Mouse (Mus musculus) right cerebral cortex, postnatal 4 days (tissue): ENCODE results near the gene Rbms3.

ENCODE experiments used
- DNase-seq: peaks from one replicate; pipeline ENCODE4 v3.0.0-alpha.2; 2022

Gene Rbms3

DNA sequence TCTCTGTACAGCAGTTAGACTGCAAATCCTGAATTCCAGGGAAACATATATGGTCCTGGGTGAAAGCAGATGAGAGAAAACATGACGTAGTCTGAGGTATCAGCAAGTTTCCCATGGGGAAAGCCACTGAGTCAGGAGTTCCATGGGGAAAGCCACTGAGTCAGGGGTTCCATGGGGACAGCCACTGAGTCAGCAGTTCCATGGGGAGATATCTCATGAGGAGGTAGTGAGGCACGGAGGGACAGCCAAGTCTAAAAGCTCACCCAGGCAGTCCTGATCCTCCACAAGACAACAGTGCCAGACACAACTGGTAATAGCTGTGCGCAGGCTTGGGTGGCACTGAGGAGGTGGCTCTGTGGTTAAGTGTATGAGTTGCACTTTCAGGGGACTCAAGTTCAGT, 682.9 kb downstream of the Rbms3 start:
- DNase-seq: no peak

DNA sequence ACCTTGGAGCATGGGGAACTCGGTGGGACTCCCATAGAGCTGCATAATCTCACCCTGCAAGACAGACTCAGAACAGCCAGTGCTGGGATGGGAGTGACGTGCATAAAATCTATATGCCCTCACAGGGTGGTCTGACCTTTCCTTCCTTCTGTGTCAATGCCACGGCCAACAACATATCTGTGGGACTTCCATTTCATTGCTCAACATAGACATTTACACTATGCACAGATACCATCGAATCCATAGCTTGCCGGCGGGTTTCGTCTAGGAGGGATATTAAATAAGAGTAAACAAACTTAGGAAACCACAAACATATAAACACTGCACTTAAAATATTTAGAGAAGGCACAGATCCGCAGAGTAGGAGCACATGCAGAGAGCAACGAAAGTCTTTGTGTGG, 684.0 kb downstream of the Rbms3 start:
- no peak for DNase-seq

DNA sequence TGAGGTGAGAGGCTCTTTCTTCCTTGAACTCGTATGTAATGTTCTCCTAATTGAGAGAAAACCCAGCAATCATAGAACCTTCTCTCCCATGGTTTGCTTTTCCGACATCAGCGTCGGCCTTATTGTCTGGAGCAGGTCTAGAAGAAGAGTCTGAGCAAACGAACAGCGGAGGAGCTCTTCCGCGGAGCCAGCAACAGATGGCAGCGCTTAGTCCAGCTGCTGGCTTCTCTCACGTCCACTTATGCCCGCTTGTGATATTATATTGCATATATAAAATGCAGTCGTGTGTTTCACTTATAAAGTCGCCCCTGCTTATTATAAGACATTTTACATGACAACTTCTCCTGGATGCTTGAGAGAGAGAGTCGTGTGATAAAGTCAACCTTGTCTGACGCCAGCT, 685.8 kb downstream of the Rbms3 start:
- DNase-seq: no peak

DNA sequence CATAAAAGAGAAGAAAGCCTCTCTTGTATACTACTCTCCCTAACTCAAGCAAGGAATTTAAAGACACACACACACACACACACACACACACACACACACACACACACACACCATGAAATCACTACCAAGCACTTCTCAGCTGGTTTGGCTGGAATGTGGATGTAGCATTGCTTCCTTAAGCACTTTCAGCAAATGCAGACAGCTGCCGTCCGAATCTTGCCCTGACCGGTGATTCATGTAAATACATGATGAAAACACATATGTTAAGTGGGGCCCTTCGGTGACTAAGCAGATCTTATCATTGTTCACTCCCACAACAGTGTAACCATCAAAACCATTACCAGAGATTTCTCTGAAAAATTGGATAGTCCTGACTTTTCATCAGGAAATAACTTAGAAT, 688.6 kb downstream of the Rbms3 start:
- no peak for DNase-seq

DNA sequence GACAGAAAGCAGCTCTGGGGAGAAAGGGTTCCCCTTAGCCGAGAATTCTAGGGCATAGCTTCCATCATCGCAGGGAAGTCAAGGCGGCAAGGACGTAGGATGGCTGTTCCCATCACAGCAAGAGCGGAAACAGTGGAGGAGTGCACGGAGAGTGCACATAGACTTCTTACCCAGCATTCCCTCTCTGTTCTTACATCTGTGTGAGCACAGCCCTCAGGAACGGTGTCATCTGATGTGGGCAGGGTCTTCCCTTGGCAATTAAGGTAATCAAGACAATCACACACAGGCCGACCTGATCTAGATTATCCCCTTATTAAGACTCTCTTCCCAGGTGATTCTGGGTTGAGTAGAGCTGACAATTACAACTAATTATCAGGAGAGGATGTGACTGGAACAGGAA, 689.0 kb downstream of the Rbms3 start:
- DNase-seq: no peak

DNA sequence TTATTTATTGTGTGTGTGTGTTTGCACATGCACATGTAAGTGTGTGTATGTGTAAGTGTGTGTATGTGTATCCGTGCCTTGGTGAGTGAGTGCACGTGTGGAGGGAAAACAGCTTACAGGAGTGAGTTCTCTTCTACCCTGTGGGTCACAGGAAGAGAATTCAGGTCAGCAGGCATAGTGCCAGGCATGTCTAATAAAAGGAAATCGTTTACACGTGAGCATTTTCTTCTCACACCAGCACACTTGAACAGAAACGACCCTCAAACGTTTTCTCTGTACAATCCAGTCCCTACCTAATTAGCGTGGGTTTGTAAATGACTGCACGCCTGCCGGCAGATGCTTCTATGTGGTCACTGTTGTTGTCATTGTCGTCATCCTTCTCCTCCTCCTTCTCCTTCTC, 701.4 kb downstream of the Rbms3 start:
- DNase-seq: no peak

DNA sequence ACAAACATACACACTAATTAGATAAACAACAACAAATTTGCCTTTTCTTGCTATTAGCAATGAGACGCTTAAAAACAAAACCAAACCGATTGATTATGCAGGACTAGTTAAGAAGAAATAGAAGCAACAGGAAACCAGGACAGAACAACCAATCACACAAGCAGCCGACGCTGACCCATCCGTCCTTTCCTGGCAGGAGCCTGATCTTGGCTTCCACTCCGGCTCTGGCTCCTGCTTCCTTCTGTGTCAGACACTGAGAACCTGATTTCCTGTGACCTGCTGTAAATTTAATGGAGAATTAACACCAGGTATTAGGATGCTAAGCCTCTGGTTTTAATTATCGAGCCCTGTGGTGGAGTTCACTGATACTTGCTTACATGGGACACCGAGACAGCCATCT, 706.6 kb downstream of the Rbms3 start:
- no peak for DNase-seq

DNA sequence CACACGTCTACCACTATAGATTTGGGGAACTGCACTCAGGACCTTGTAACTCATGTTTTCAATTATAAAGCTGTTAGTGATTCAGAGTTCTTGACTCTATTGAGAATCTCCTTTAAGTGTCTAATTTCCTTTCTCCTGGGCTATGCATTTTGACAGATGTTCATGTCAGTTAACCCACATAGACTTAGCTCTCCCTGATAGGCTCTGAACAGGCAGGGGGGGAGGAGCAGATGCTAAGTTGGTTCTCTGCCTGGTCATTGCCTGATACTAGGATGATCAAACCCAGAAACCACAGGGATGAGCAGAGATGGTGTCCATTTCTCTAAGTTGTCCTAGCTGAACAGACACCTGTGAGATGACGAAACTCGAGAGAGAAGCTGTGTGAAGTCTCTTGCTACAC, 707.2 kb downstream of the Rbms3 start:
- DNase-seq: no peak

DNA sequence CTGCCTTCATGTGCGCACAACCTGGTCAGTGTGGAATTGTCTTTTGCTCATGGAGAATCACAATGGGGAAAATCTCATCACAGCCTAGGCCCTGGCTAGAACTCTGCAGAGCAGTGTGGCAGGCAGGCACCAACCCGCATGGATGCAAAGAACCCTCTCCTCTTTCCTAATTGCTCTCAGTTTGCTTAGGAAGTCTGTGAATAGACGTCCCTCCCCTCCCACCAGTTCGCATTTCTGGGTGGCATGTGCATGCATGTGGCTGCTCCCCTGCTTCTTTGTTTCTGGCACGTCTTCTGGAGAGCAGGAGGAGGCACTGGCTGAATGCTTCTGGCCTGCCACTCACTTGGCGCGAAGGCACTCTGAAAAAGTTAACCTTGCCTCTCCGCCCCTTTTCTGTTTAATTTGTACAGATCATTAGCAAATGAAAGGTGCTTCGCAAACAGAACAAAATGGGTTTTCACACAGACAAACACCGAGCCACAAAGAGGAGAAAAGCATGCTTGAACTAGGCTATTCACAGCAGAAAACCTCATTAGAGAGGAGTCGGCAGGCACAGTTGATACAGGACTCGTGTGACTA, 710.2 kb downstream of the Rbms3 start:
- no peak for DNase-seq

DNA sequence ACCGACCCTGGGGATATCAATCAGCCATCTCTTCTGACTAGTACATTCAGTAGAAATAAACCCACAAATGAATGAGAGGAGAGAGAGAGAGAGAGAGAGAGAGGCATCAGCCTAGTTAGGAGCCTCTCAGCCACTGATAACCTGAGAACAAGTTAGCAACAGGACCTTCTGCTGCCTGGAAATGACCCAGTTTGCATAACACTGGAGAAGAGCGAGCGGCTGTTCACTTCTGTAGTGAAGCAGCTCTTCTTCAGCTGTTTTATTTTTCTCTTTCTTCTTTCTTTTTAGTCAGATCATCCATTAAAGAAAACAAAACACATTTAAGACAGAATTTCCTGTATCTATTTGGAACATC, 717.2 kb downstream of the Rbms3 start:
- no peak for DNase-seq

DNA sequence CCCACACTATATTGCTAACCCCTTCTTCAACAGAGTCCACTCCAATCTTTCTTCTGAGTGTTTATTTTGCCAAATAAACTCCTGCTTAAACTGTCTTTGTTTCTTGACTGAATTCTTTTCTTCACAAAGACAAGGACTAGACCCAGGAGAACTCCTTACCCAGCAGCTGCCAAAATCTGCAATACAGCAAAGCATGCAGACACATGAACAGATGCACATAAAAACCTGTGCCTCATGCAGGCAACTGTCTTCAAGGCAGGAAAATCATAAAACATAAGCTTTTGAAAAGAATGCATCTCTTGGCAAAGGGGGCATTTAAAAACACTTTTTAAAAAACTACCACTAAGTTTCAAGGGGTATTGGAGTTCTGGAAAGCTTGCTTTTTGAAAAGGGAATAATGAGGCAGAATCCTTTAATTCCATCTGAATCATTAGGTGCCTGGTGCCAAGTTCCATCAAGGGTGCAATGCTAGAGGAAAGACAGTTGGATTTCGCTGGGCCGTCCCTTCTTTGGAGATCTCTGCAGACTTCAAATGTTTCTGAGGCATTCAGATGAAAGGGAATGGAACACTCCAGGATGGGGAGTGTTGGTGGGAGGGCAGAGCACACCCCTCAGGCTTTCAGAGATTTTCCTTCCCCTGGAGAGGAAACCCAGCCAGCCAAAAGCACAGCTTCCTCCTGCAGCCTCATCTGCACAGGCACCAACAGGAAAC, 717.8 kb downstream of the Rbms3 start:
- no peak for DNase-seq

DNA sequence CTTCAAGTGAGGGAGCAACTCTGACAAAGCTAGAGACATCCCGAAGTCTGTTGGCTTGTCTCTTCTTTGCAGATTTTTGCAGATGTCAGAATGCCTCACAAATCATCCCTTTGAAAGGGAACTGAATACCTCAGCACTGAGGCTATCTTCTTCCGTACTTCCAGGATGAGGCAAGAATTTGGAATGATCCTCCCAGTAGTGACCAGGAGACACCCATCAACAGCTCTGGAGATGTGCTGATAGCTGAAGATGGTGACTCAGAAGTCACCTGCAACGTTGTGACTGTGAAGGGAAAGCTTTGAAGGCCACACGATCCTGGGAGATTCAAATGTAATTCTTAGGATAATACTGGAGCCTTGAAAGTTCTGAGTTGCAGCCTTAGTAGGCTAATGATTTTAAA, 720.2 kb downstream of the Rbms3 start:
- DNase-seq: no peak

DNA sequence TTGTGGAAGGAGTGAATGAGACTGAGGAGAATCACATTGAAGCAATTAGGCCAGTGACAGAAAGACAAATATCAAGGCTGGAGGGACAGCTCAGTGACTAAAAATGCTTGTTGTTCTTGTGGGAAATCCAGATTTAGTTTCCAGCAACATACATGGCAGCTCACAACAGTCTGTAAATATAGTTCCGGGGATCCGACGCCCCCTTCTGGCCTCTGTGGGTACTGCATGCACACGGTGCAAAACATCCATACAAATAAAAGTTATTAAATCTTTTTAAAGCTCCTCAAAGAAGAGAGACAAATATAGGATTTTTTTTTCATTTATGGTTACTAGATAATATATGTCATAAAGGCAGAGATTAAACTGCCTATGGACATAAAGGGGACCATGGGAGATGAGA, 722.8 kb downstream of the Rbms3 start:
- no peak for DNase-seq

DNA sequence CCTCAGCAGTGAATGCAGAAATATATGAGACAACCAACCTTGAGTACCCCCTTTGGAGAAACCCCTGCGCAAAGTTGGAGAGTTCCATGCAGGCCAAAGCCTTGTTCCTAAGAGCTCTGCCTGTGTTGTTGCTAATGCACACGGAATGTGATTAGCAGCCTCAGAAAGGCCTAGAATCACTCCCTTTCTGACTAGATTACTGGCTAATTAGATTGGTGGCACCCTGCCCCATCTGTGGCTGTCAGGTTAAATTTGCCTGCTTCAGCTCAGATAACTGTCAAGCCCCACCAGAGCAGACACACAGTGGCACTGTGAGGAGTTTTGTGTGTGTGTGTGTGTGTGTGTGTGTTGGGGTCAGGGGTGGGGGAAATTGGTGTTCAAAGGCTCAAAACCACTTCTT, 724.1 kb downstream of the Rbms3 start:
- DNase-seq: no peak

DNA sequence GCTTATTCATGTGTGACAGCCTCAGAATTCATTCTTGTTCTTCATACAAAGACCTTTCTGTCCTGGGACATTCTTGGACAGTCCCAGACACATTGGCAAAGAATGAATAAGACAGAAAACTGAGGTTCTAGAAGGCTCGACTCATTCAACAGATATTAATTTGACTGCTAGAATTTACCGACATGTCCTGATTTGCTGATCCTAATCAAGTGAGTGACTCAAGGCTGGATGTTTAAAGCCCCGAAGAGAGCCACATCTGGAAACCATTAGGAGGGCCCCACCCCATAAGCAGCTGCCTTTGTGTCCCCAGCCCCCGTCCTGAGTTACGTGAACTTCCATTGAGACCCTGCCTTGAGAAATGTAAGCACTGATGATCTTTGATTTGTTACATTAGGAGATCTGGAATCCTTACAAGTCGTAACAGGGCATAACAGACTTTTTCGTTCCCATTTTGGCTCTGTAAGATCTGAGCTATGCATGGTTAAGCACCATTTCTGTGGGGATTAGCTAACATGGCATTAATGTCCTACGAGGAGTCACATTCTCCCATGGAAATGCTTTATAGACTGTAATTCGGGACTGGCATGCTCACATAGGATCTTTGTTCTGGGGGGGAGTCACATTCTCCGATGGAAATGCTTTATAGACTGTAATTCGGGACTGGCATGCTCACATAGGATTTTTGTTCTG, 726.3 kb downstream of the Rbms3 start:
- no peak for DNase-seq

DNA sequence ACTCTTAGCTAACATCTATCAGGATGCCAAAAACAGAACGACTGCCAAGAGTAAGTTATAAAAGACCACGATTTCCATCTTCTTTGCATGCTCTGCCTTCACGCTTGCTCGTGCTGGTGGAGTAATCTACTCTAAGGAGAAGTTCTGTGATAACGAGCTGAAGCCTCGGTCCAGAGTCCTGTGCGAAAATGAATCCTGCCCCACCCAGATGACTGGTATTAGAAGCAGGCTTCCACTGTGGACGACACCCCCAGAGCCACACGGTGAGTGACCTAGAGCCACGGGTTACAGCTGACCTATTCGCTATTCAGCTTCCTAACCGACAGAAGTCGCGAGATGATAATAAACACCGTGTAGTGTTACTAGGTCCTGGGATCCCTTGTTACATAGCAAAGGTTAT, 730.3 kb downstream of the Rbms3 start:
- DNase-seq: no peak

DNA sequence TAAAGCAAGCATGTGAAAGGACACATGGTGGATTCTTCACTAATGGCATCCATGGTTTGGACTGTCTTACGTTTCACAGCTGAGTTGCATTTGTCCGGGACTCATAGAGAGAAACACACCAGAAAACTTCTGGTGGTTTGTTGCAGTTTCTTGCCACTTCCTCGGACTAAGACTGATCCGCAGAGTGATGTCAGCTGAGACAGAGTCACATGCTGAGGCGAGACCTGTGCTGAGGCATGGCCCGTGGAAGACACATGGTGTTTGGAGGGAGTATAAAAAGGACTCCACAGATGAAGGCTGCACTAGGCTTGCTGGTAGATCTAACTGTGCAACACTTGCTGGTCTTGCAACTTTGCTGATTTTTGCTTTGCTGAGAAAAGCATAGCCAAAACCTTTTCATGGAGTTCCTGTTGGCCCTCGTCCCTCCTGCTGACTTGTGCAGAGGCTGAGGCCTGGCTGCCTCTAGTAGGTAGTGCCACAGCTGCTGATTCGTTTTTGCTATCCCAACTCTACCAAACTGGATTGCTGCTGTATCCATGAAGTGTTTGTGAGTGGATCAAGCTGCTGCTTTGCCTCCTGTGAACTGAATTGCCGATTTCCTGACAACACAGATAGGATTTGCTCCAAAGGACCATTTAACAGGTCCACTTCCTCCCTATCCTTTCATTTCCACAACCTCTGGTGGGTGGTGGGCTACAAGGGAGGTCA, 742.6 kb downstream of the Rbms3 start:
- DNase-seq: no peak

DNA sequence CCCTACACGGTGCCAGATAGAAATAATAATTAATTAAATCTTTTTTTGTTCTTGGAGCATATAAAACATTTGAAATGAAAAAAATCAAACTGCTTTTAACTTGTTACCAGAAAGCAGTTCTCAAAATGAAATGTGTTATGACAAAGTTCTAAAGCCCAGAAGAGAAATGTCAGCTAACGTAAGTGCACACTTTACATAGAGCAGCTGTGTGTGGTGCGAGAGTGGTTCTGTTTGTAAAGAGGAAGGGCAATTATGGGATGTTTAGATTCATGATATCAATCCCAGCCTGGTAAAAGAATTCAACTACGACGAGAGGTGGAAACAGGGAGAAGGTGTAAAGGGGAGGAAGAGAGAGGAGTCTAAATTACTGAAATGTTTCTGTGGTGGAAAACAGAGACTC, 744.1 kb downstream of the Rbms3 start:
- DNase-seq: no peak

DNA sequence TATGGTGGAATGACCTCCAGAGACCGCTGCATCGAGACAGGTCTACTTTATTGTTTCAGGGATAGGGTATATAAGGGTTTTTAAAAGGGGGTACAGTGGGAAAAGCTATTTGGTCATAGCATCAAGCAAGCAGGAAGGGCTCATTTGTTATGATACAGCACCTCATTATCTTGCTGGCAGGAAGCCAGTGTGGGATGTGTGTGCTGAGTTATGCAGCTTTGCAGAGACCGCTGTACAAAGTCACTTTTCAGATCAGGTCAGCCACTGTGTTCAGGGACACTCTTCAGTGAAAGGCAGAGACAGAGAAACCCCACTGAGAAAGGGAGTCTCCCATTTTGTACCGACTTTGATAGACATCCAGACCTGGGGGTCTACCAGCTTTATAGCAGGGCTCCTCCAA, 749.2 kb downstream of the Rbms3 start:
- DNase-seq: no peak

DNA sequence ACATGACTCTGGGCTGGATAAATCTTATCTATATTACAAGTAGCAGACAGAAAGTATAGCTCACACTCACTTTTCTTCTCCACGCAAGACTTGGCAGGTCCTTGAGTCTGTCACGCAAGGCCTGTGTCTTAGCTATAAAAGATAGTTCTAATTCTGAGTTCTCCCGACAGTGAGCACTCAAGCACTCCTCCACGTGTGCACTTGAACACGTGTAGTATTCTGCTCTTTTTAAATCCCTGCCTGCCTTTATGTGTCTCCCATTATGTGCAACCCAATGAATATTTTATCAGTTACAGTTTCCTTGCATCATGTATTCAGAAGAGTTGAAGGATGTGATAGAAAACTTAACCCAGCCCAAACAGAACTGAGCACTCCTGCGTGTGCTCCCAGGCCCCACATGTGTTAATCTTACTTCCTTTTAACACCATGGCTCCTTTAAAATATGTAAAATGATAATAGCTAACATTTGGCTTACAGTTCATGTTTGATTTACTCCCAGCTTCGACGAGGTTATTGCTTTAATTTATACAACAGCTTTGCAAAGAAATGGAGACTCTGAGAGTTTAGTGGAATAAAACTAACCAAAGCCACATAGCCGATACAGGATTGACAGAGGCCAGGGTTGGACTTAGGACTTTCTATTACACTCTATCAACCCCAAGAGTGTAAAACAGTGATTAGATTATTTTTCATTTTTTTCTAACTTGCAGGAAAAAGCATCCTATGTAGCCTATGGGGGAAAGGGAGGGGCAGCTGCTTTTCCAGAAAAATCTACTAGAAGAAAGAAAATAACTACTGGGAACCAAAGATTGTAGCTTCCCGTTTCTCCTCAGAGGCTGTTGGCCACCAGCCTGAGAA, 749.9 kb downstream of the Rbms3 start:
- DNase-seq: no peak

DNA sequence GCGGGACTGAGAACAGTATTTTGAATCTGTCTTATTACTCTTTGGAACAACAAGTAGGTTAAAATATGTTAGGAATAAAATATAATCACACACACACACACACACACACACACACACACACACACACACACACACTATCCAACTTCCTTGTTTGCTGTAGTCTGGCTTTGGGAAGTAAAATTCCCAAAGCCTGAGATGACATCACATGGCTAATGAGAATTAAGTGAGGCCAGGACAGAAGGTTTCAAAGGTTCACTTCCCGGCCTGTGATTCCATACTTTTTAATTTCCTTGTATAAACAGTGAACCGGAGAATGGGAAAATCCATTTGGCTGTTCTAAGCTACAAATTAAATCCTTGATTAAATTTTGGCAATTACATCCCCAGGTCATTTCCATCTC, 752.9 kb downstream of the Rbms3 start:
- no peak for DNase-seq

DNA sequence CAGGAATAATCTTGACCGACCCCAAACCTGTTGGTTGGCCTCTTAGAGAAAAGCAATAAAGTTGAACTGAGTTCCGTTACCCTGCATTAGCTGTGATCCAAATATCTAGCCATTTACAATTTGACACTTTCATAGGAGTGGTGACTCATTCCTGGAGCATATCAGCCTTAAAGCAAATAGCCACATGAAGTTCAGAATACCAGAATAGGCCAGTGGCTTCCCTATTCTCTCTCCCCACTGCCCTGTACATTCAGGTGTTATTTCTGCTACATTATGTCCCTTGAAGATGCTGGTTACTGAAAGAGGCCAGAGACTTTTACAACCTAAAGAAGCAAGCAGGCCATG, 755.8 kb downstream of the Rbms3 start:
- DNase-seq: no peak
